Mouse (Mus musculus) liver (tissue): Measurements from ENCODE around the gene Arsj.

Experiments used
- DNase-seq: peaks from one replicate; pipeline ENCODE4 v3.0.0-alpha.2; 2020; ENCODE audit warnings: mixed read lengths

Gene Arsj

GRCm38 (mm10) chr3:126402836-126403235 is 39.4 kb downstream of the Arsj start:
- peak; percentile 42 for DNase-seq

GRCm38 (mm10) chr3:126404199-126404598 is 40.7 kb downstream of the Arsj start:
- no peak for DNase-seq

- DNase-seq, result no peak
These were observed 67.1 kb downstream of the Arsj start for GRCm38 (mm10) chr3:126430524-126431064.

- no peak for DNase-seq
These were observed 75.8 kb downstream of the Arsj start for GRCm38 (mm10) chr3:126439331-126439730.

GRCm38 (mm10) chr3:126449058-126449457 is 85.6 kb downstream of the Arsj start:
- no peak for DNase-seq

- no peak for DNase-seq
These were observed 86.0 kb downstream of the Arsj start for GRCm38 (mm10) chr3:126449515-126449914.

GRCm38 (mm10) chr3:126455787-126456482 is 92.5 kb downstream of the Arsj start:
- DNase-seq, result no peak

- no peak for DNase-seq
These were observed 99.8 kb downstream of the Arsj start for GRCm38 (mm10) chr3:126463119-126463815.

- DNase-seq, result no peak
These were observed 100.8 kb downstream of the Arsj start for GRCm38 (mm10) chr3:126464262-126464661.
